Mouse (Mus musculus): ENCODE measurements around the gene Ube2i.

Gene Ube2i

GRCm38 (mm10) chr17:25230700-25231099 is 43.7 kb downstream of the Ube2i start:
- TF ChIP-seq GATA4 (IDR thresholded peaks at IDR 0.05; ENCODE audit: insufficient replicate concordance, low read length) = no peak

DNA sequence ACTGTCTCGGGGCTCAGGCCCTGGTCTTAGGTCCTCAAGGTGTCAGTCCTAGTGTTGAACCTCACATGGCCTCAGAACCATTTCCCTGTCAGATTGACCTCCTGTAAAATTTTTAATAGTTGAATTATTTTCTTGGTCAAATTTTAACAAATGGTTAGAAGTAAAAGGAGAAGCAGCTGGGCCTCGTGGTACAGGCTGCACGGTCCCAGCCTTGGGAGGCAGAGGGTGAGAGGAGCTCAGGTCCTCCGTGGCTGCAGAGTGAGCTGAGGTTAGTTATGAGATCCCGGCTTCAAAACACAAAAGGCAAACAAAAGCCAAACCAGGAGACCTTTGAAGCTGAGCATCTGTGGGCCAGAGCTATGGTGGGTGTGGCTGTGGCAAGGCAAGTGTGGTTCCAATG is 46.4 kb downstream of the Ube2i start:
- TF ChIP-seq GATA4 (IDR thresholded peaks at IDR 0.05; ENCODE audit: insufficient replicate concordance, low read length) = no peak

- TF ChIP-seq GATA4 (IDR thresholded peaks at IDR 0.05; ENCODE audit: insufficient replicate concordance, low read length) = no peak
These were observed 48.8 kb downstream of the Ube2i start for GRCm38 (mm10) chr17:25225659-25226058.

- TF ChIP-seq GATA4 (IDR thresholded peaks at IDR 0.05; ENCODE audit: insufficient replicate concordance, low read length) = no peak
These were observed 49.7 kb downstream of the Ube2i start for GRCm38 (mm10) chr17:25224586-25225222.

- no peak for TF ChIP-seq GATA4 (IDR thresholded peaks at IDR 0.05; ENCODE audit: insufficient replicate concordance, low read length)
These were observed 51.3 kb downstream of the Ube2i start for GRCm38 (mm10) chr17:25222951-25223601.

DNA sequence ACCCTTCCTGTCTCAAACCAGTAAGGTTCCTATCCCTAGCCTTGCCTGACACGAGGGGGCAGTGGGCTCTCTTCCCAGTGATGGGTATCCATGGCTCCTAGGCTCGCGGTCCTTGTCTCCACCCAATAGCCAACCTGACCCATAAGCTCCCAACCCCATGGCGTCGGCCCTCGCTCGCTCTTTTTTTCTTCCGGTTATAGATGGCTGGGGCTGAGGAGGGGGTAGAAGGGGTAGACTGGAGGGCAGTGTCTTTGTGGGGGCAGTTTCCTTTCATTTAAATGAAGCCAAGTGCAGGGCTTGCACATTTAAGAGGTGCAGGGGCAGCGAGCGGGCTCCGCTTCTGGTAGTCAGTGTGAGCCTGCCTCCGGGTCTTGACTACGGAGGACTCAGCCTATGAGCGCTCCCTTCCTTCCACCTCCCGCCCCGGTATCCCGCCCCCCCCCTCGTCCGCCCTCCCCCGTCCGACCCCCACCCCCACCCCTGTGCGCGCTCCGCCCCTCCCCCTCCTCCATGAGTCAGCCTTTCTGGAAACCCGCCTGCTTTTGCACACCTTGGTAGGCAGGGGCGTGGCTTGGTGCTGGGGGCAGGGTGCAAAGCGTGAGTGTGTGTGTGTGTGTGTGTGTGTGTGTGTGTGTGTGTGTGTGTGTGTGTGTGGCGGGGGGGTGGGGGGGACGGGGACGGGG is 52.5 kb downstream of the Ube2i start:
- TF ChIP-seq GATA4 (IDR thresholded peaks at IDR 0.05; ENCODE audit: insufficient replicate concordance, low read length) = no peak

GRCm38 (mm10) chr17:25220746-25221145 is 53.7 kb downstream of the Ube2i start:
- no peak for TF ChIP-seq GATA4 (IDR thresholded peaks at IDR 0.05; ENCODE audit: insufficient replicate concordance, low read length)

DNA sequence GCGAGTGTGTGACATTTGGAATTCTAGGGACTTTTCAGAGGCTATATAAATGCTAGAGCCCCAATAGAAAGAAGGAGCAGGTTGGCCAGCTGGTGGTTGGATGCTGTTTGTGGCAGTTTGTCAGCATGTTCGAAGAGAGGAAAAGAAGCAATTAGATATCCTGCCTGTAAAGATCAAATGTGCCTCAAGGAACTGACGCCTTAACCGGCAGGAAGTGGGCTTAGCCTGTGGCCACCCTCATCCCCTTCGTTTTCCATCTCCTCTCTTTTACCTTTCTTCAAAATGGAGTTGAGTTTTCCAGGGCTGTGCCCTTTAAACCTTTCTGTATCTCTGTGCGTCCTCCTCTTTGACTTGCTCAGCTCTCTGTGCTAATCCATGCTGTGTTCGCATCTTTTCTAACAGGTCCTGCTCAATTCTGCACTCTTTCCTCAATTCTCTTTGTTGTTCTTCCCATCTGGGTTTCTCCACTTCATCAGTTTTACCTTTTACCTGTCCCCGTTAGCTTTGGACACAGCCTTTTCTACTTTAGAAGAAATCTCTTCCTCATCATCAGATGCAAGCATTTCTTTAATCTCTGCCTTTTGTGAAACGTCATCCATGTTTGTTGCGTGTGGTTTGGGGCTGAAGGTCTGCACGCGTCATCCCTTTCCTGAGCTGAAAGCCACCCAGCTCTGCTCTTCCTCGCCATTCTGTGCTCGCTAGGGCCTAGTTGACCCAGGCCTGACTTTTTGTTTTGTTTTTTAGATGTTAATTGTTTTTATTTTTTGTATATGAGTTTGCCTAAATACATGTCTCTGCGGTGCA is 54.7 kb downstream of the Ube2i start:
- no peak for TF ChIP-seq GATA4 (IDR thresholded peaks at IDR 0.05; ENCODE audit: insufficient replicate concordance, low read length)

DNA sequence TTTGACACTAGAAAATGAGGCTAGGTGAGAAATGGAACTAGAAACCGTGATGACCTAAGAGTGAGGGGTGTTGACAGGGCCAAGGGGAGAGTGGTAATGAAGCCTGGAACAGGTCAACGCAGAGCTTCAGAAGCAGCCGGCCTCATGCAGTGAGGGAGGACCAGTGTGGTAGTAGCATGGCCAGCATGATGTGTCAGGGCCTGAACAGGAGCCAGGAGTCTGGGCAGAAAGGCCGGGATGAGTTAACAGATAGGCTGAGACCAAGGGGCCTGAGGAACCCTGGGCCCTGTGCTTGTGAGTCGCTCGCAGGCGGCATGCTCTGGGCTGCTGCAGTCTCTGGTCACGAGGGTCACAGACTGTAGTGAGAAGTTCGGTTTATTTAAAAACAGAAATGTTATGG is 55.5 kb downstream of the Ube2i start:
- TF ChIP-seq GATA4 (IDR thresholded peaks at IDR 0.05; ENCODE audit: insufficient replicate concordance, low read length) = no peak

- TF ChIP-seq GATA4 (IDR thresholded peaks at IDR 0.05; ENCODE audit: insufficient replicate concordance, low read length) = no peak
These were observed 59.0 kb downstream of the Ube2i start for GRCm38 (mm10) chr17:25215431-25215830.

Data from liver, adult (tissue).